Mouse (Mus musculus) spleen, adult 18-20 months (tissue): Measurements from ENCODE around the gene Prol1.
"Not testable (repeated sequence)": the region's sequence is repeated elsewhere in the genome, so short reads cannot be mapped to it uniquely, and the experiment has no call there.

Experiments used
- DNase-seq, 2 experiments: peaks; one replicate each; pipeline ENCODE4 v3.0.0; 2022; ENCODE audit warnings: mixed read lengths in 2 of 2

The Prol1 gene

GRCm38 (mm10) chr5:88317012-88317411, at the start of gene Prol1:
TSS of gene Prol1 (plus strand) at chr5:88317312.
- no peak for DNase-seq

- no peak for DNase-seq
These were observed 48.5 kb upstream of the Prol1 start, which contains the start of gene Gm7714 for GRCm38 (mm10) chr5:88268619-88269018. TSS of gene Gm7714 (plus strand) at chr5:88268919.

GRCm38 (mm10) chr5:88311307-88311706, 5.8 kb upstream of the Prol1 start:
- not testable (repeated sequence) for DNase-seq

GRCm38 (mm10) chr5:88348533-88348932, 31.4 kb downstream of the Prol1 start:
- DNase-seq, result not testable (repeated sequence)

- peak in 1 of 2 experiments; percentile 2 for DNase-seq
These were observed 47.7 kb downstream of the Prol1 start for GRCm38 (mm10) chr5:88364768-88365167.

GRCm38 (mm10) chr5:88366886-88367285, 49.8 kb downstream of the Prol1 start:
- no peak for DNase-seq

GRCm38 (mm10) chr5:88370578-88371232, 53.6 kb downstream of the Prol1 start:
- no peak for DNase-seq

GRCm38 (mm10) chr5:88372563-88372962, 55.5 kb downstream of the Prol1 start:
- DNase-seq, result no peak

- no peak for DNase-seq
These were observed 58.7 kb downstream of the Prol1 start, which contains the start of gene Amtn for GRCm38 (mm10) chr5:88375808-88376207. TSS of gene Amtn (plus strand) at chr5:88376108.
